Mouse (Mus musculus) CH12.LX (cell line): ENCODE results near the gene Pigk. TPM values are rescaled to one million over a fixed set of nuclear protein-coding genes. Genes with fewer than 3 reads are reported as not detected.

ENCODE experiments used
- DNase-seq: peaks from one replicate; pipeline ENCODE4 v3.0.0-alpha.2; 2013; ENCODE audit errors: extremely low read depth
- H3K27ac ChIP-seq: 2 replicates; pipeline ENCODE4 v1.5.1; 2012; ENCODE audit warnings: low read depth, mild to moderate bottlenecking, control low read depth, moderate library complexity; ENCODE audit not compliant: insufficient read depth
- H3K27me3 ChIP-seq: replicated peaks from 2 replicates; pipeline ENCODE3; 2012; ENCODE audit warnings: inconsistent platforms
- H3K36me3 ChIP-seq, 2 experiments: replicated peaks in 1 of 2; 2 replicates each; pipeline versions ENCODE3 to v1.6.1; 2012; ENCODE audit warnings: inconsistent platforms in 1 of 2, low read length in 1 of 2, mild to moderate bottlenecking in 1 of 2, mixed read lengths in 1 of 2, moderate library complexity in 1 of 2; ENCODE audit not compliant: control insufficient read depth in 1 of 2, insufficient read depth in 1 of 2
- H3K4me1 ChIP-seq, 2 experiments: 2 replicates each; pipeline ENCODE4 v1.6.1; 2012; ENCODE audit warnings: inconsistent platforms in 1 of 2, moderate library complexity in 1 of 2; ENCODE audit not compliant: insufficient read depth in 2 of 2, control insufficient read depth in 1 of 2
- H3K4me2 ChIP-seq: 2 replicates; pipeline ENCODE4 v1.6.1; 2012; ENCODE audit warnings: low read depth, mild to moderate bottlenecking, control low read depth; ENCODE audit not compliant: poor library complexity, insufficient read depth, severe bottlenecking
- H3K4me3 ChIP-seq, 3 experiments: fragments of 150-350 bp in 1 of 3; sonication (generic) in 1 of 3; replicated peaks in 1 of 3; 2 replicates each; pipeline versions ENCODE3 to v1.5.1; 2011 to 2012; ENCODE audit warnings: low read depth in 2 of 3, low read length in 2 of 3, mild to moderate bottlenecking in 2 of 3, moderate library complexity in 2 of 3, control low read depth in 1 of 3, improper control_type of control experiment in 1 of 3, inconsistent platforms in 1 of 3, mixed read lengths in 1 of 3; ENCODE audit not compliant: poor library complexity in 1 of 3
- H3K79me2 ChIP-seq: replicated peaks from 2 replicates; pipeline ENCODE4 v1.6.1; 2012; ENCODE audit warnings: mild to moderate bottlenecking, moderate library complexity; ENCODE audit not compliant: control insufficient read depth, poor library complexity, insufficient read depth, severe bottlenecking; ENCODE audit errors: extremely low read depth
- H3K9ac ChIP-seq: 2 replicates; pipeline ENCODE4 v1.6.1; 2012; ENCODE audit warnings: low read depth, mild to moderate bottlenecking, control low read depth, moderate library complexity; ENCODE audit not compliant: insufficient read depth
- H3K9me3 ChIP-seq: replicated peaks from 2 replicates; pipeline ENCODE3; 2012; ENCODE audit warnings: low read length, inconsistent platforms, mixed read lengths
- CHD2 ChIP-seq: IDR thresholded peaks from 2 replicates; pipeline ENCODE4 v1.6.1; 2011; ENCODE audit warnings: low read length, improper control_type of control experiment
- ELF1 ChIP-seq: IDR thresholded peaks from 2 replicates; pipeline ENCODE4 v1.6.1; 2014; ENCODE audit warnings: low read depth, mild to moderate bottlenecking, inconsistent platforms, low read length, improper control_type of control experiment
- EP300 ChIP-seq: IDR thresholded peaks from 2 replicates; pipeline ENCODE4 v1.6.1; 2011; ENCODE audit warnings: low read length, improper control_type of control experiment
- HCFC1 ChIP-seq: IDR thresholded peaks from 2 replicates; pipeline ENCODE4 v1.6.1; 2012; ENCODE audit warnings: low read depth, mild to moderate bottlenecking, inconsistent platforms, low read length, improper control_type of control experiment
- JUN ChIP-seq: IDR thresholded peaks from 2 replicates; pipeline ENCODE4 v1.6.1; 2011; ENCODE audit warnings: low read depth, mild to moderate bottlenecking, low read length, improper control_type of control experiment, moderate library complexity; ENCODE audit not compliant: insufficient read depth
- JUND ChIP-seq: conservative IDR thresholded peaks from 2 replicates; pipeline ENCODE4 v1.6.1; 2011; ENCODE audit warnings: low read depth, low read length, improper control_type of control experiment
- MEF2A ChIP-seq: IDR thresholded peaks from 2 replicates; pipeline ENCODE4 v1.6.1; 2014; ENCODE audit warnings: low read depth, mild to moderate bottlenecking, inconsistent platforms, low read length, improper control_type of control experiment, borderline replicate concordance
- MYC ChIP-seq: IDR thresholded peaks from 2 replicates; pipeline ENCODE4 v1.6.1; 2011; ENCODE audit warnings: low read depth, mild to moderate bottlenecking, improper control_type of control experiment, low read length
- NRF1 ChIP-seq: IDR thresholded peaks from 2 replicates; pipeline ENCODE4 v1.6.1; 2014; ENCODE audit warnings: low read depth, mild to moderate bottlenecking, inconsistent platforms, low read length, improper control_type of control experiment, moderate library complexity
- PAX5 ChIP-seq: IDR thresholded peaks from 2 replicates; pipeline ENCODE4 v1.6.1; 2012; ENCODE audit warnings: low read length, inconsistent platforms, mixed read lengths
- POLR2A ChIP-seq: IDR thresholded peaks from 2 replicates; pipeline ENCODE4 v1.6.1; 2011; ENCODE audit warnings: low read depth, mild to moderate bottlenecking, improper control_type of control experiment, low read length
- RCOR1 ChIP-seq: conservative IDR thresholded peaks from 2 replicates; pipeline ENCODE4 v1.6.1; 2012; ENCODE audit warnings: low read depth, mild to moderate bottlenecking, inconsistent platforms, low read length, improper control_type of control experiment
- SIN3A ChIP-seq: IDR thresholded peaks from 2 replicates; pipeline ENCODE4 v1.6.1; 2012; ENCODE audit warnings: low read length, improper control_type of control experiment, inconsistent platforms
- SMC3 ChIP-seq: IDR thresholded peaks from 2 replicates; pipeline ENCODE4 v1.6.1; 2011; ENCODE audit warnings: low read depth, low read length, improper control_type of control experiment
- TBP ChIP-seq: conservative IDR thresholded peaks from 2 replicates; pipeline ENCODE4 v1.6.1; 2011; ENCODE audit warnings: low read depth, low read length, improper control_type of control experiment
- UBTF ChIP-seq: IDR thresholded peaks from 2 replicates; pipeline ENCODE4 v1.6.1; 2012; ENCODE audit warnings: low read depth, mild to moderate bottlenecking, inconsistent platforms, low read length, improper control_type of control experiment, moderate library complexity
- USF1 ChIP-seq: IDR thresholded peaks from 2 replicates; pipeline ENCODE4 v1.6.1; 2014; ENCODE audit warnings: low read depth, mild to moderate bottlenecking, inconsistent platforms, low read length, improper control_type of control experiment
- ZC3H11A ChIP-seq: IDR thresholded peaks from 2 replicates; pipeline ENCODE4 v1.6.1; 2012; ENCODE audit warnings: low read depth, mild to moderate bottlenecking, inconsistent platforms, low read length, improper control_type of control experiment
- ZKSCAN1 ChIP-seq: IDR thresholded peaks from 2 replicates; pipeline ENCODE4 v1.6.1; 2012; ENCODE audit warnings: low read depth, inconsistent platforms, low read length, improper control_type of control experiment, borderline replicate concordance
- ZNF384 ChIP-seq: IDR thresholded peaks from 2 replicates; pipeline ENCODE4 v1.6.1; 2012; ENCODE audit warnings: low read depth, low read length, improper control_type of control experiment, inconsistent platforms
- dilution Hi-C: fragments of 300-500 bp; cut with MboI; formaldehyde crosslinking; loops from 2 replicates; pipeline ENCODE4 v1.14.3; 2020; ENCODE audit warnings: low sequenced_read_pairs; ENCODE audit not compliant: extremely low pct_unique_long_range_greater_than_20kb, extremely low pct_ligation_motif_present
- in situ Hi-C: fragments of 300-500 bp; cut with MboI; formaldehyde crosslinking; loops from 3 replicates; pipeline ENCODE4 v1.14.3; 2019; ENCODE audit warnings: low sequenced_read_pairs, low pct_ligation_motif_present, low pct_unique_long_range_greater_than_20kb, mixed read lengths
- polyA plus RNA-seq: library from polyadenylated mRNA; unstranded; fragments of >175 nt; gene quantifications from 2 replicates; pipeline ENCODE4 v1.2.1, GENCODE M21; 2012; ENCODE audit warnings: low read depth; ENCODE audit not compliant: insufficient read length
- total RNA-seq, 2 experiments: library from RNA; depleted of rRNA; stranded (reverse); fragments of 300-350 nt in 1 of 2; fragments of >200 nt in 1 of 2; gene quantifications; 2 replicates each; pipeline ENCODE4 v1.2.3; 2012 to 2014

The Pigk gene
- total and polyA plus RNA-seq, 3 experiments, result 56.4 to 79.3 (median 67.5) TPM

DNA sequence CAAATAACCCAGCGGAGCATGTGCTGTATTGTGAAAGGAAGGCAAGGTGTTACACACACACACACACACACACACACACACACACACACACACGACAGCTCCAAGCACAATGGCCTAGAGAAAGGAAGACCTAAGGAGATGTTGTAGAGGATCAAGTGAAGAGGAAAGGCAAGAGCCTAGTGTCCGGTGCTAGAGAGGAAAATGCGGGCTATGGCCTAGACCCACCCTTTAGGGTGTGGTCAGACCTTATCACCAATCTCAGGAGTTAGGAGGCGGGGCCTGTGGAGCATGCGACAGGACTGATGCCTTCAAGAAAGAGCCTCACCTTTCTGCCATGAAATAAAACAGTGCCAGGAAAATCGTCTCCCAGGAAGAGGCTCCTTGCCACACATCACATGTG lies 234.7 kb downstream of the Pigk start:
- H3K9ac ChIP-seq, result no peak overlapping the region
- DNase-seq, result no peak

DNA sequence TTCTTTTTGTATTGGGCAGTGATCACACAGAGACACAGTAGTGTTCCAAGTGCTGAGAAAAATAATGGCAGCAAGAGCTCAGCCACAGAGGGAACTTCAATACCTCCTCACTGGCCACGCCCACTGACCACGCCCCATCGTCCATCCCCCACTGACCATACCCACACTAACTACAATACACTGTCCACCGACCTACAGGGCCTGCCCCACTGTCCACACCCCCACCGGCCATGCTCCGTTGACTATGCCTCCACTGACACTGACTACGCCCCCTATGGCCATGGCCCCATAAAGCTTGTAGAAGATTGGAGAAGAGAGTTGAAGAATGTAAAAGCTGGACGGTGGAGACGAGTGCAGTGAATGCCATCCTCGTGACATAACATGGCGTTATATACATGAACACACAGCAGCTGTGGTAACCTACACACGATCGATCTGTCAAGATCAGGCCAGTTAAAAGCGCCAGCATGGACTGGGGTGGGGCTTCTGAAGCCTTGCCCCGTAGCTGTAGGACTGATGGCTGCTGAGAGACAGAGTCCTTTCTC lies 235.4 kb downstream of the Pigk start:
- no peaks in the 10 kb centered on the region for H3K36me3 ChIP-seq
- dilution Hi-C loops, result loop anchor here (10.0 kb wide), 1 partner anchor 65 kb away; no protein-coding TSS in a partner anchor
- no peaks in the 10 kb centered on the region for H3K79me2 ChIP-seq
- H3K9me3 ChIP-seq, result peaks cover 2% of the 10 kb centered on the region
- TF ChIP-seq MEF2A (no peak), CHD2 (no peak), NRF1 (no peak), JUND (no peak), SIN3A (no peak), SMC3 (no peak), ZC3H11A (no peak), HCFC1 (no peak), RCOR1 (no peak), TBP (no peak), ELF1 (no peak)
- DNase-seq, result no peak
- no peak overlapping the region for H3K27ac ChIP-seq
- in situ Hi-C loops, result no loop called here
- H3K4me3 ChIP-seq, result no peak overlapping the region
- no peaks in the 10 kb centered on the region for H3K4me1 ChIP-seq
- no peaks in the 10 kb centered on the region for H3K27me3 ChIP-seq
- no peak overlapping the region for H3K4me2 ChIP-seq
- H3K9ac ChIP-seq, result no peak overlapping the region

More for the DNA sequence above, 234.7 kb downstream of the Pigk start:
- no peaks in the 10 kb centered on the region for H3K36me3 ChIP-seq
- H3K27ac ChIP-seq, result no peak overlapping the region
- in situ Hi-C loops (no loop called here), dilution Hi-C loops (loop anchor here (10.0 kb wide), 1 partner anchor 64 kb away; no protein-coding TSS in a partner anchor)
- H3K4me1 ChIP-seq, result no peaks in the 10 kb centered on the region
- peaks cover 2% of the 10 kb centered on the region for H3K9me3 ChIP-seq
- no peak overlapping the region for H3K4me3 ChIP-seq
- no peaks in the 10 kb centered on the region for H3K79me2 ChIP-seq
- no peak for TF ChIP-seq UBTF
- TF ChIP-seq JUND, result no peak
- no peak for TF ChIP-seq ZC3H11A
- no peak for TF ChIP-seq MYC
- no peak for TF ChIP-seq POLR2A
- TF ChIP-seq ZNF384, result no peak
- TF ChIP-seq SMC3, result no peak
- no peak for TF ChIP-seq JUN
- TF ChIP-seq ZKSCAN1, result no peak
- no peak for TF ChIP-seq PAX5
- TF ChIP-seq USF1, result no peak
- TF ChIP-seq EP300, result no peak
- H3K27me3 ChIP-seq, result no peaks in the 10 kb centered on the region
- H3K4me2 ChIP-seq, result no peak overlapping the region
